Mouse (Mus musculus) olfactory bulb, adult 2 months (tissue): ENCODE measurements around the gene Tulp1. TPM values are rescaled to one million over a fixed set of nuclear protein-coding genes. Genes with fewer than 3 reads are reported as not detected.

Experiments
- H3K27ac ChIP-seq: fragments of 200-500 bp; 2 replicates; pipeline ENCODE4 v1.5.1; 2012; ENCODE audit warnings: low read depth, low read length; ENCODE audit not compliant: insufficient read depth
- H3K4me1 ChIP-seq: fragments of 200-500 bp; 2 replicates; pipeline ENCODE4 v1.6.1; 2012; ENCODE audit warnings: low read length; ENCODE audit not compliant: control insufficient read depth, insufficient read depth
- H3K4me3 ChIP-seq: fragments of 200-500 bp; 2 replicates; pipeline ENCODE4 v1.5.1; 2012; ENCODE audit warnings: mild to moderate bottlenecking, low read depth, low read length, moderate library complexity; ENCODE audit not compliant: insufficient read depth
- CTCF ChIP-seq: fragments of 200-500 bp; IDR thresholded peaks from 2 replicates; pipeline ENCODE4 v1.5.1; 2012; ENCODE audit warnings: low read depth, mild to moderate bottlenecking, low read length, moderate library complexity; ENCODE audit not compliant: insufficient read depth
- POLR2A ChIP-seq: fragments of 200-500 bp; IDR thresholded peaks from 2 replicates; pipeline ENCODE4 v1.6.1; 2012; ENCODE audit warnings: mild to moderate bottlenecking, low read depth, low read length, moderate library complexity; ENCODE audit not compliant: insufficient read depth
- WGBS: fragments of 180-500 bp; shearing (Covaris S2); methylation state at CpG from one replicate; pipeline ENCODE4 v1.1.7; 2018; 5-methylcytosine and 5-hydroxymethylcytosine counted together
- polyA plus RNA-seq: library from polyadenylated mRNA; stranded (reverse); fragments of >200 nt; gene quantifications from 2 replicates; pipeline ENCODE4 v1.2.4, GENCODE M21; 2012; ENCODE audit warnings: low replicate concordance; ENCODE audit not compliant: missing spikeins, insufficient read depth, insufficient read length

Gene Tulp1
- polyA plus RNA-seq, 1 experiment, result not detected

DNA sequence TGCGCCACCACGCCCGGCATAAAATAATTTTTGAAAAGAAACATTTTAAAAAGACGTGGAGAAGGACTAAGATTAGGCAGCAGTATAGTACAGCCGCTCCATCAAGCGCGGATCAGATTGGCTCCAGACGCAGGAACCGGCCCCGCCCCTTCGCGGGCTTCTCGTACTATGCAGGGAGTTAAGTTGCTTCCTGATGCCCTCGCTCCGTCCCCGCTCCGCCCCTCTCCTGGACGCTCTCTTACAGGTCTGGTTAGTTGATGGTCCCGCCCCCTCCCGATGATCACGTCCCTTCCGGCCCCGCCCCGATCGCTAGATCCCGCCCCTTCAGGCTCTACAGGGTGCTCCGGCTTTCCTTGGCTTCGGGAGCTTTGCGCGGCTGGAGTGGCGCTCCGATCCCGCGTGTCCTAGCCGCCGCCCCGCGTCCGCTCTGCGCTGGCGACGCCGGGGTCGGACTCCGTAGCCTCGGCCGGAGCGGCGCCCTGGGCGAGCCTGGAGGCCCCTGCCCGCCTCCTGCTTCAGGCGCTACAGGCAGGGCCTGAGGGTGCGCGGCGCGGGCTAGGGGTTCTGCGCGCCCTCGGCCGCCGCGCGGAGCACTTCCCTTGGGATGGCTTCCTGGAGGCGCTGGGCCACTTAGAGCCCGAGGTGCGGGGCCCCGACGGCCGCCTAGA lies 51.7 kb downstream of the Tulp1 start, which contains the start of gene Fance:
Fance (plus strand) TSS at position 308 of the 668 bp plus-strand sequence.
- WGBS, result under 1% methylated on average over 69 of the region's 69 CpGs
- Histone ChIP-seq H3K4me3 (peak within 1 kb of the TSS; percentile 98), H3K27ac (peak within 1 kb of the TSS; percentile 60), H3K4me1 (peaks cover 23% of the 10 kb centered on the region)
- TF ChIP-seq POLR2A (peak; percentile 66; the same call in 1 of the 2 replicates), CTCF (no peak)

DNA sequence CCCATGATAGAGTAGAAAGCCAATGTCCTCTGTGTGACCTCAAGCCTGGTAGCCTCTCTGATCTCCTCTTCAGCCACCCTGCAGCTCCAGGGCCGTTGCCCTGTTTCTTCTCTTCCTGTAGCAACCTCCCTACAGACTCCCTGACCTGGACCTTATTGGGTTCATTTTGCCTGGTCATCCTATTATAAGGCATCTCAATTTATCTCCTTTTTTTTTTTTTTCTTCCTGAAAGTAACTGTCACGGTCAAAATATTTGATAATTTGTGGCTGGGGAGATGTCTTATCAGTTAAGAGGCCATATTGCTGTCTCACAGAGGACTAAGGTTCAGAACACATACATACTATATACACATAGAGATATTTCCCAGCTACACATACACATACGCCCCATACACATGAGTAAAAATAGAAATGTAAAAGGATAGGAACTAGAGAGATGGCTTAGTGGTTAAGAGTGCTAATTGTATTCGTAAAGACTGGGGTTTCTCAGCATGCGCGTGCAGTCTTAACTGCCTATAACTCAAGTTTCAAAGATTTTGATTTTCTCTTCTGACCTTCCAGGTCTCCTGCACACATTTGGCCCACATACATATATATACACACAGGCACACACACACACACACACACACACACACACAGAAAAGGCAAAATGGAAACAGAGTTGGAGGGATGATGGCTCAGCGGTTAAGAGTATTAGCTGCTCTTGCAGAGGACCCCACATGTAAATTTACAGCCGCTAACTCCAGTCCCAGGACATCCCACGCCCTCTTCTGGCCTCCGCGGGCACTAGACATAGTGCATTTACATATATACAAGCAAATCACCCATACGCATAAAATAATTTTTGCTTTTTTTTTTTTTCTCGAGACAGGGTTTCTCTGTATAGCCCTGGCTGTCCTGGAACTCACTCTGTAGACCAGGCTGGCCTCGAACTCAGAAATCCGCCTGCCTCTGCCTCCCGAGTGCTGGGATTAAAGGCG lies 52.5 kb downstream of the Tulp1 start:
- H3K27ac ChIP-seq, result no peak overlapping the region
- 0 out of 2 replicates have a peak, but pooled peaks have one; percentile 14 for TF ChIP-seq CTCF
- no peak for TF ChIP-seq POLR2A
- peaks cover 23% of the 10 kb centered on the region for H3K4me1 ChIP-seq
- 20% methylated on average over 17 of the region's 17 CpGs for WGBS
- H3K4me3 ChIP-seq, result peak overlapping the region; percentile 98

DNA sequence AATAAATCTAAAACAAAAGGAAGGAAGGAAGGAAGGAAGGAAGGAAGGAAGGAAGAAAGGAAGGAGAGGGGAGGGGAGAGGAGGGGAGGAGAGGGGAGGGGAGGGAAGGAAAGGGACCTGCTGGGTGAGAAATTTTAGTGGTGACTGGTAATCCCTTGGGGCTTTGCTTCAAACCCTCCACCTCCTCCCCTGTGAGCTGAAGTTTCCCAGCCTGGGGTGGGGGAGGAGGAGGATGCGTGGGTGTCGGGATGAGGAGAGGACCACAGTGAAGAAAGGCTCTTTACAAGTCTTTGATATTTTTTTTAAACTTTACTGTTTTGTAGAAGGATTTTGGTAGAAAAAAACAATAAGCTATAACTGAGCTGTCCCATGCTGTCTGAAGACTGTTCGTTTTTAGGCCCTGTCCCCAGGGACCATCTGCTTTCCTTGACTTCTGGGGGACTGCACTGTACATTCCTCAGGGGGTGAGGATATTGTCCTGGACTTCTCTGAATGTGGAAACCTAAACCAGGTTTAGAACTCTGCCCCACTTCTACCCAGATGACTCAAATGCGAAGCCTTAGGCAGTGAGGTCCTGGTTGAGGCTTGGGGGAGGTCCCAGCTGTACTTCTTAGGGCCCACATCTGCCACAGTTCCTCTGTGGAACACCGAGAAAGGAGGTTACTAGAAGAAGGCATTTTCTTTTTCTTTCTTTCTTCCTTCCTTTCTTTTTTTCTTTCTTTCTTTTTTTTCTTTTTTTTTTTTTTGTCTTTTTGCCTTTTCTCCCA lies 53.5 kb downstream of the Tulp1 start:
- WGBS, result 64% methylated on average over 5 of the region's 5 CpGs
- no peak for TF ChIP-seq CTCF
- no peak for TF ChIP-seq POLR2A
- Histone ChIP-seq H3K27ac (no peak overlapping the region), H3K4me1 (peaks cover 23% of the 10 kb centered on the region), H3K4me3 (no peak overlapping the region)

- peaks cover 18% of the 10 kb centered on the region for H3K4me1 ChIP-seq
- WGBS, result 83% methylated on average over 3 of the region's 3 CpGs
- H3K27ac ChIP-seq, result no peak overlapping the region
- no peak for TF ChIP-seq CTCF
- no peak for TF ChIP-seq POLR2A
- H3K4me3 ChIP-seq, result no peak overlapping the region
These were observed 54.2 kb downstream of the Tulp1 start for GRCm38 (mm10) chr17:28310831-28311230.

DNA sequence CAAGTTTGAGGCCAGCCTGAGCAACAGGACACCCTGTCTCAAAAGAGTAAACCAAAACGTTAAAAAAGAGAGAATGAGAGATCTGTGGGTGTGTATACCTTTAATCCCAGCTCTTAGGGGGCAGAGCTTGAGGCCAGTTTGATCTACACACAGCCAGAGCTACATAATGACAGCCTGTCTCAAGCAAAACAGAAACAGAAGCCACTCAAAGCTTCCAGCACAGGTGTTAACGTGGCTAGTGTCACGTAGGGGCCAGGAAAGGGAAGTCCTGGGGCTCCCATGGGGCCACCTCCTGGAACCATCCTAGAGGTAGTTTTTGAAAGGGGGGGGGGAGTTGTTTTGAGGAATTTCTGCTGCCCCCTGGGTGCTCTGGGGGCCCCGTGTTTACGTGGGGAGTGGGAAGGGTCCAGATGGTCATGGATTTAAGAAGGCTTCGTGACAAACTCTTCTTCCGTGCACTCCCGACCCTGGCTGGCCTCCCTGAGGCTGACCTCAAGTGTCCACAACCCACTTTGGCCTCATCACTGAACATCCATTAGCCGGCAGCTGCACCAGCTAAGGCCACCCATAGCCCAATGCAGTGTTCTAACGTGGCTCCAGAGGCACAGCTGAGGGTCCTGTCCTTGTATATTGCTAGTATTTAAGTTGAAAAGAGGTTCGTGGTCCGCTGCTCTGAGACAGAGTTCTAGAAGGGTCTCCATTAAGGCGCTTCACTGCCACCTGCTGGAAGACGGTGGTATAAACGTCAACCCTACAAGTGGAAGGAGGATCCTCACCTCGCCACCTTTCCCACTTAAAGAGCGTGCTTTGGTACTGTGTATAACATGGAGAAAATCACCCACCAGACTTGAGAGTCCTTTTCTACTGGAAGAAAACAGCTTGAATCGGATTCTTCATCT lies 56.5 kb downstream of the Tulp1 start:
- WGBS, result 15% methylated on average over 18 of the region's 18 CpGs
- TF ChIP-seq POLR2A, result no peak
- peak; percentile 39 for TF ChIP-seq CTCF
- no peak overlapping the region for H3K27ac ChIP-seq
- no peak overlapping the region for H3K4me3 ChIP-seq
- H3K4me1 ChIP-seq, result peaks cover 4% of the 10 kb centered on the region

- WGBS, result 55% methylated on average over 10 of the region's 10 CpGs
- H3K4me3 ChIP-seq, result no peak overlapping the region
- peaks cover 7% of the 10 kb centered on the region for H3K4me1 ChIP-seq
- no peak for TF ChIP-seq POLR2A
- TF ChIP-seq CTCF, result no peak
- no peak overlapping the region for H3K27ac ChIP-seq
These were observed 59.9 kb downstream of the Tulp1 start for GRCm38 (mm10) chr17:28305172-28305571.

Other genes with a start within 250 kb of the Tulp1 start
- not detected in 2 replicates for gene Scube3, start 223.1 kb downstream of the Tulp1 start, polyA plus RNA-seq
- gene Zfp523, start 188.1 kb downstream of the Tulp1 start, polyA plus RNA-seq, result not detected in 2 replicates
- not detected in 2 replicates for gene Def6, start 157.4 kb downstream of the Tulp1 start, polyA plus RNA-seq
- gene Ppard, start 132.5 kb downstream of the Tulp1 start, polyA plus RNA-seq, result not detected in 2 replicates
- gene Fance, start 51.7 kb downstream of the Tulp1 start, polyA plus RNA-seq, result not detected in 2 replicates
- gene Rpl10a, start 36.8 kb downstream of the Tulp1 start, polyA plus RNA-seq, result 1,471 TPM in 1 of 2 replicates, not detected in the other
- not detected in 2 replicates for gene Tead3, start 14.4 kb downstream of the Tulp1 start, polyA plus RNA-seq
- gene Fkbp5, start 152.3 kb upstream of the Tulp1 start, polyA plus RNA-seq, result 185 TPM in 1 of 2 replicates, not detected in the other
- gene Armc12, start 165.6 kb upstream of the Tulp1 start, polyA plus RNA-seq, result not detected in 2 replicates
- not detected in 2 replicates for gene Clpsl2, start 184.2 kb upstream of the Tulp1 start, polyA plus RNA-seq
- not detected in 2 replicates for gene Clps, start 195.5 kb upstream of the Tulp1 start, polyA plus RNA-seq
- gene Lhfpl5, start 210.4 kb upstream of the Tulp1 start, polyA plus RNA-seq, result not detected in 2 replicates